Mouse (Mus musculus): Measurements from ENCODE around the gene Acd.

The Acd gene

DNA sequence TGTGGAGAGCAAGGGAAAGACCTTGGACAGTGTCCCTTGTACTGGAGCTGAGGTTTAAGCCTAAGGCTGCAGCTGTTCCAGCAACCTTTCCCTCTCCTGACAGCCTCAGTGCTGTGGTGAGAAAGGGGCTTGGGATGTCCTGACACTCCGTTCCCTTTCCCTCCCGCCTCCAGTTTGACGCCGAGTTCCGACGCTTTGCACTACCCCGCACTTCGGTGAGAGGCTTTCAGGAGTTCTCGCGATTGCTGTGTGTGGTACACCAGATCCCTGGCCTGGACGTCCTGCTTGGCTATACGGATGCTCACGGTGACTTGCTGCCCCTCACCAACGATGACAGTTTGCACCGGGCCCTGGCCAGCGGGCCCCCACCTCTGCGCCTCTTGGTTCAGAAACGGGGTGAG, 1.1 kb upstream of the Acd start:
- DNase-seq (ENCODE audit: low spot score in 2 of 2) = no peak

DNA sequence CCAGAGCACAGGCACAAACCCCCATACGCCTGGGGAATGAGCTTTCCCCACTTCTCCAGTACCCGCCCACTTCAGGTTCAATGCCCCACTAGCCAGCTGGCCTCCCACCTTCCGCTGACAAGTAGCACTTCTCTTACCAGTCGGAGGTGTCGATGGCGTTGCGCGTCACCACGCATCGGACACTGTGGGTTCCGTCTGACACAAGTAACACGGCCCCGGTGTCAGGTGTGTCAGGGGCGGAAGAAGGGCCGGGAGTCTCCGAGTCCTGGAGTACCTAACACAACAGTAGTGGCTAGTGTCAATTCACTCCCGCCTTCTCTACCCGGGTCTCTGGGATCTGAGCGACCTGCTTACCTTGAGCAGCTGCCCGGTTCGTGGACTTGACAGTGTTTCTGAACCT, 336 bp downstream of the Acd start:
- DNase-seq (ENCODE audit: low spot score in 2 of 2) = no peak

DNA sequence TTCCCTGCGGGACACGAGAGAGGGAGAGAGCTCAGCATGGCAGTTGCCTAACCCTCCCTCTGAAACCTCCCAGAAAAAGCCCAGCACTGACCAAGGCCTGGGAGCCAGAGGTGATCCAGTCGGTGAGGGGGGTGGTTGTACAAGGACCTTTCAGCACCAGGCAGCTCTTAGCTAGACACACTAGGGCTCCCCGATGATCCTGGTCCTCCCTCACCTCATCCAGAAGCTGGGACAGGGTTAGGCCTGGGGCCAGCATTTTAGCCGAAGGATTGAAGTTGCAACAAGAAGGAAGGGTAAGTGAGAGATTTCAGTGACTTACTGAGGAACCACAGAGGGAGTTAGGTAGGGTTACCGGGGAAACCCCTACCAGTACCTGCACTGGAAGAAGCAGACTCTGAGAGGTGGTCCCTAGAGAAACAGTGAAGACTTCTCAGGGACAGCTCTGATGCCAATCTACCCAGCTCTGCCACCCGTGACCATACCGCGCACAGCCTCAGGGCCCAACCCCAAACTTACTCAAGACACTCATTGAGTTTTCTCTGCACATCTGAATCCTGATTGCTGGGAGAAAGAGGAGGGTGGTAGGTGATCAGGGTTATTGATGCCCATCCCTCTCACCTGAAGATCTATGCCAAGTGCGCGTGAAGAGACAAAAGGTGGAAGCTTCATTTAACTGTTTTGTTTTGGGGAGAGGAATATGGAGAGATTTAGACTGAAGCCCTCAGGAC, 1.2 kb downstream of the Acd start:
- no peak for DNase-seq (ENCODE audit: low spot score in 2 of 2)

DNA sequence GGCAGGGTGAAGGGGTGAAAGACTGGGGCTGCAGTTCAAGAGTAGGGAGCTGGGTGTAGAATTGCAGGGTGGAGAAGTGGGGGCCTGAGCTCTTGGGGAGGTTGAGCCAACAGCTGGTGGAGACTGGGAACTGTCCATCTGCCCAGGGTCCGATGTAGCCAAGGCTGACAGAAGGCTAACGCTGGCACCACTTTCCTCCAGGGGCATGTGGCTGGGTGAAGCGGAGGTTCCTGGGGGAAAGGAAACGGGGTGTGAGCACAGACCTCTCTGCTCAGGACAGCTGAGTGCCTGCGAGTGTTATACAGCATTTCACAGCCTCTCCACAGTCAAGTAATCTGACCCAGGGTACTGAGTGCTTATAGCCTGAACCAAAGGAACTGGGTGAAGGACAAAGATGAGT, 2.2 kb downstream of the Acd start:
- no peak for DNase-seq (ENCODE audit: low spot score in 2 of 2)

DNA sequence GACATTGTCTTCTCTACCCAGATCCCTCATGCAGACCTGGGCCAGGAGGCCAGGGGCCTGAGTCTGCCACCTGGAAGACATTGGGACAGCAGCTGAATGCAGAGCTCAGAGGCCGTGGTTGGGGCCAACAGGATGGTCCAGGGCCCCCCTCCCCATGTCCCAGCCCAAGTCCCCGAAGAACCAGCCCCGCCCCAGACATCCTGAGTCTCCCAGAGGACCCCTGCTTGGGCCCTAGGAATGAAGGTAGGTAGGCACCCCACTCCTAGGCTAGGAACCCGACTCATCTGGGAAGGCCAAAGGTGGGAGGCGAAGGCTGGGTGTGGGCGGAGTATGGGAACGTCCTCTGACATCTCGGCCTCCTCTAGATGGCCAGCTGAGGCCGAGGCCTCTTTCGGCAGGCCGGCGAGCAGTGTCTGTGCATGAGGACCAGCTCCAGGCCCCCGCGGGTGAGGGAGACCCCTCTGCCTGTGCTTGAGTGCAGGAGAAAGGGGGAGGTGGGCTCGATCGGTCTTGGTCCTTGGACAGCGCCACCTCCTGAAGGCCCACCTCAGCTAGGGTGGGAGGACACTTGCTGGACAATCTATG, 3.6 kb downstream of the Acd start:
- DNase-seq (ENCODE audit: low spot score in 2 of 2) = no peak

DNA sequence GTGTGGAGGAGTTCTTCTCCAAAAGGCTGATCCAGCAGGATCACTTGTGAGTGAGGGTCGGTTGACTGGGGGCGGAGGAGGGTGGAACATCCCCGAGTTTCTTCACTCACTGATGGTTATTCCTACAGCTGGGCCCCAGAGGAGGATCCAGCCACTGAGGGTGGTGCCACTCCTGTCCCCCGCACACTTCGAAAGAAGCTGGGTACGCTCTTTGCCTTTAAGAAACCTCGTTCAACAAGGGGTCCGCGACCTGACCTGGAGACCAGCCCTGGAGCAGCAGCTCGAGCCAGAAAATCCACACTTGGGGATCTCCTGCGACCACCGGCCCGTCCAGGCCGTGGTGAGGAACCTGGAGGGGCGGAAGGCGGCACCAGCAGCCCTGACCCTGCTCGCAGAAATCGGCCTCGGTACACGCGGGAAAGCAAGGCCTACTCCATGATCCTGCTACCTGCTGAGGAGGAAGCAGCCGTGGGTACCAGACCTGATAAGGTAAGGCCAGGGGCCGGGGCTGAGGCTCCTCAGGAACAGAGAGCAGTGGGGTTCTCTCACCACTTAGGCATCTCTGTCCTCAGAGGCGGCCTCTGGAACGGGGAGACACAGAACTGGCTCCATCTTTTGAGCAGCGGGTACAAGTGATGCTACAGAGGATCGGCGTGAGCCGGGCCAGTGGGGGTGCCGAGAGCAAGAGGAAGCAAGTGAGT, 5.7 kb downstream of the Acd start:
- DNase-seq (ENCODE audit: low spot score in 2 of 2) = no peak

DNA sequence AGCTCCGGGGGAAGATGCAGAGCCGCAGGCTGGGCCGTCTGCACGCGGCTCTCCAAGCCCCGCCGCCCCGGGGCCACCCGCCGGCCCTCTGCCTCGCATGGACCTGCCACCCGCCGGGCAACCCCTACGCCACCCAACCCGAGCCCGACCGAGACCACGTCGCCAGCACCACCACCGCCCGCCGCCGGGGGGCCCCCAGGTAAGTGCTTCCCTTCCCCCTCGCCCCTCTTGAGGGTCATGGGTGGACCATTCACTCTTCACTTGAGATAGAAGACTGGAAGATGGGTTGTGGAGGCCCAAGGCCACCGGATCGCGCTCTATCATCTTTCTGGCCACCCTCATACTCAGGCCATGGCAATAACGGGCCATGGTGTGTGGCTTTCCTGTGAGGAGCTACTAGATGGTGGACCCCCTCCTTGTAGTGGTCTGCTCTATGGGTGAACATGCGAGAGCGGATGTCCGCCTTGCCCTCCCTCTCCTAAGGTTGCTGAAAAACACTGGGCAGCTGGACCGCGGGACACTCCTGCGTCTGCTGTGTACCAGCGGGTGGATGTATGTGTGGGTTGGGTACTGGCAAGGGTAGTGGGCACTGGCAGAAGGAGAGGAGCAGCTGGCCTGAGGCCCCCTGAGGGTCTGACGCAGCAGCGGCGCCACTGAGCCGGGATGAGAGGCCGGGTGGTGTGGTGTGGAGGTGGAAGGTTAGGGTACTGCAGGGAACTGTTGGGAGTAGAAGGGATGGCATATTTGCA, 6.7 kb downstream of the Acd start:
- DNase-seq (ENCODE audit: low spot score in 2 of 2) = no peak

DNA sequence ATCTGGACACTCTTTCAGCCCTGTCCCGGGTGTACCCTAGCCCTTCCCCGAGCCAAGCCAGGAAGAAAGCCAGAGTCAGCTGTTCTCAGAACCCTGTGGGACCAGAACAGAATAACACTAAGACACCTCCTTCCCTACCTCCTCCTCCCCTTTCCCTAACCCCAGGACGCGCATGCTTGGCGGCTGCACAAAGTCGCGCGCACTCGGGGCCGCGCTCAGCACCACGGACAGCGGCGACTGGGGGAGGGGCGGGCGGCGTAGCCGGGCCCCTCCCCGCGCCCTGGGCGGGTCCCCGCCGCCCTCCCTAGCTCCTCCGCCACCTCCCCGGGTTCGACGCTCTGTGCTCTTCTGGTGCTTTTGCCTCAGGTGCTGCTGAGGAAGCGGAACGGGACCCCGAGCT, 7.3 kb downstream of the Acd start:
- peak in 1 of 2 experiments; percentile 64 for DNase-seq (ENCODE audit: low spot score in 2 of 2)

DNA sequence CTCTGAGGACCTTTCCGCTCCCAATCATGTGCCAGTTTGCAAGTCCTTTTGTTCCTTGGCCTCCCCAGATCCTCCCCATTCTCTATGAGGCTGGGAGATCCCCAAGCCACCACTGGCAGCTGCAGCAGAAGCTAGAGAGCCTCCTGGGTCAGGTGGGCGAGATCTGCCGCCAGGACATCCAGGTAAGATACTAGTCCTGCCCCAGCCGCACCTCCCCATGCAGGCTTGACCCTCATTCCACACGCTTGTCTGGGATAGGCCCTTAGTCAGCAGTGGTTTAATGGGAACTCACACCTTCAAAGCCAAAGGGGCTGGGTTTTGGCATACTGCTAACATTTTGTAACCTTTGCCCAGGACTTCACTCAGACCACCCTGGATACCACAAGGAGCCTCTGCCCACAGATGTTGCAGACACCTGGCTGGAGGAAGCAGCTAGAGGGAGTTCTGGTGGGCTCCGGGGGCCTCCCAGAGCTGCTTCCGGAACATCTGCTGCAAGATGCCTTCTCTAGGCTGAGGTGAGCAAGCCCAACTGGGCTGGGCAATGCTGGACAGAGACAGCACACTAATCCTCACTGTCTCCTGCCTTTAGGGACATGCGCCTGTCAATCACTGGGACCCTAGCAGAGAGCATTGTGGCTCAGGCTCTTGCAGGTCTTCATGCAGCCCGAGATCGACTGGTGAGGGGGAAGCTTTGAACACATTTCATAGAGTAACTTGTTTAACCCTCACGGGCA, 8.3 kb downstream of the Acd start:
- DNase-seq (ENCODE audit: low spot score in 2 of 2) = no peak

DNA sequence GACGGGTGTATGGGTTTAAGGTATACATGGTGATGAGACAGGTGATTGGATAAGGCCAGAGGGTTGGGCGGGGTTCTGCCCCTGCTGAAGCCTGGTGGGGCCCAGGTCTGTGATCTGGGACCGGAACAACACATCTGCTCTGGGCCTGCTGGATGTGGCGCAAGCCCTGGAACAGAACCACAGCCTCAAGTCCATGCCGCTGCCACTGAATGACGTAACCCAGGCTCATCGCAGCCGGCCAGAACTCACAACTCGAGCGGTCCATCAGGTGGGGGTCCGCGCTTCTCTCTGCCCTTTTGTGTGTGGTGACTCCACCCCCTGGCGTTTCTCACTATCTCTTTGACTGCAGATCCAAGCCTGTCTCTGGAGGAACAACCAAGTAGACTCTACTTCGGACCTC, 9.9 kb downstream of the Acd start:
- no peak for DNase-seq (ENCODE audit: low spot score in 2 of 2)

DNA sequence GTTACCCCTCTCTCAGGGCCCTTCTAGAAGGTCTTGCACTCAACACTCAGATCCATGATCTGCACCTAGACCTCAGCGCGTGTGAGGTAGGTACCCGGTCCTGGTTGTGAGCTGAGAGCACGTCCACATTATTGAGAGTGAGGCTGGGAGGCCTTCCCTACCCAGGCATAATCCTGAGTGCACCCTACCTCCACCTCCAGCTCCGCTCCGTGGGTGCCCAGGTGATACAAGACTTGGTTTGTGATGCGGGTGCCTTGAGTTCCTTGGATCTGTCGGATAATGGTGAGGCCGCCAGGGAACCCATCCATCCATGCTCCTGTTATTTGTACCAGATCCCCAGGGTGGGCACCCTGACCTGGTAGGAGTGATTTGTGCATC, 10.9 kb downstream of the Acd start:
- DNase-seq (ENCODE audit: low spot score in 2 of 2) = no peak

DNA sequence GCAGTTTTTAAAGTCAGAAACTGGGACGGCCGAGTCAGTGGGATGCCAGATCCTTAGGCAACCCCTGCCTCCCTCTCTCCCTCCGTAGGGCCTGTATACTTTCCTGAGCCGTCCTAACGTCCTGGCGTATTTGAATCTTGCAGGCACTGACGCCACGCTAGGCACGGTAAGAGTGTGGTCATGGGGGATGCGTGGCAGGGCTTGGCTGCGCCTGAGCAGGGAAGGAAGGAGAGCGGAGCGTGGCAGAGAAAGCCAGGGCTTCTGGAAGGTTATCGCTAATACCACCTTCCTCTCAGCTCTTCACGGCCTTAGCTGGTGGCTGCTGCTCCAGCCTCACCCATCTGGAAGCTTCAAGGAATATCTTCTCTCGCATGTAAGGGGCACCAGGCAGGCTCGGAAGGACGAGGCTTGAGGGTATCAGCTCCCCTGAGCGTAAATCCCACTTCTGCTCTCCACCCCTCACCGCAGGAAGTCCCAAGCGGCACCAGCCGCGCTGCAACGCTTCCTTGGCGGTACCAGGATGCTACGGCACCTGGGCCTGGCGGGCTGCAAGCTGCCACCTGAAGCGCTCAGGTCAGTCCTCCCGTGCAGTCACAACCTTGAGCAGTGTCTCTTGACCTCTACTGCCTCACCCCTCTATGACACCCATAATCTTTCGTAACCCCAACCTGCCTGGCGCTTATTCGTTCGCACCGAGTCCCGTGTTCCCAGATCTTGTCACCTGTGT, 11.5 kb downstream of the Acd start:
- DNase-seq (ENCODE audit: low spot score in 2 of 2) = no peak

DNA sequence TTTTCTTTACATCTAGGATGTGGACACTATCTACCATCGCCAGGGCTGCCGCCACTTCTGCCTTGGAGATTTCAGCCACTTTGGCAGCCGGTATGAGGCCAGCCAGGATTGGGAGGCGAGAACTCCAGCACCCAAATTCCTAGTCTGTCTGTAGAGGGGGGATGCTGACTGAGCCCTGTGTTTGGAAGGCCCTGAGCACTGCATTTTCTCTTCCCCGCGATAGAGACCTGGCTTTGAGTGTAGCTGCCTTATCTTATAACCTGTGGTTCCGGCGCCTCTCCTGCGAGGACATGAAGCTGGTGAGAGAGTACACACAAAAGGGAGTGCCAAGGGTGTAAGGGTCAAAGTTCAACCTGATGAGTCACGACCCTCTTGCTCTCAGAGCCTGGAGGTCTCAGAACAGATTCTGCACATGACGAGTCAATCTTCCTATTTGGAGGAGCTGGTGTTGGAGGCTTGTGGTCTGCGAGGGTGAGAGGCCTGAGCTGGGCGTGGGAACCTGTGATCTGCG, 12.6 kb downstream of the Acd start:
- no peak for DNase-seq (ENCODE audit: low spot score in 2 of 2)

DNA sequence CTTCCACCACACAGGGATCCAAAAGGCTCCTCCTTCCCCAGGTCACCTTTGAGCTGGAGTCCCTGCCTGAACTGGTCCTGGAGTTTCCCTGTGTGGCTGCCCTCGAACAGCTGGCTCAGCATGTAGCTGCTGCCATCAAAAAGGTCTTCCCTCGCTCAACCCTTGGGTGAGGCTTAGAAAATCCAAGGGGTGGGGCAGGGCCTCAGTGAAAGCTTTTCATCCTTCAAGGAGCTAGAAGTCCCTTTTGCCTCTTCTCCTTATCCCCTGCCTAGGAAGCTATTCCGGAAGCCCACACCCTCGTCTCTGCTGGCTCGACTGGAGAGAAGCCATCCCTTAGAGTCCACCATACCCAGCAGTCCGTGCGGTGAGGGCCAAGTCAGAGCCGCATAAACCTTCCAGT, 13.4 kb downstream of the Acd start:
- no peak for DNase-seq (ENCODE audit: low spot score in 2 of 2)

DNA sequence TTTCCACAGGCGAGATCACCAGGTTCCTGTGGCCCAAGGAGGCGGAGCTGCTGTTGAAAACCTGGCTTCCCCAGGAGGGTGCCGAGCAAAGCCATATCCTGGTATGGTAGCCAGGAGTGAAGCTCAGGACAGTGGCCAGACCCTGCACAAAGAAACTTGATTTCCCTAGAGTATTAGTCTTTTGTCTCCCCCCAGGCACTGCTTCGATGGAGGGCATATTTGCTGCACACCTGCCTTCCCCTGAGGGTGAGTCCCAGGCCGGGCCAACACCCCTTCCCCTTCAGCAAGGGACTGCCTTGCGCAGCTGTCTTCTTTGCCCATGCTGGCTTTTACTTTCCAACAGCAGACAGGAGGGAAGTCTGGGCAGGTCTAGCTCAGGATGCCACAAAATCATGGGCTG, 14.4 kb downstream of the Acd start:
- no peak for DNase-seq (ENCODE audit: low spot score in 2 of 2)

DNA sequence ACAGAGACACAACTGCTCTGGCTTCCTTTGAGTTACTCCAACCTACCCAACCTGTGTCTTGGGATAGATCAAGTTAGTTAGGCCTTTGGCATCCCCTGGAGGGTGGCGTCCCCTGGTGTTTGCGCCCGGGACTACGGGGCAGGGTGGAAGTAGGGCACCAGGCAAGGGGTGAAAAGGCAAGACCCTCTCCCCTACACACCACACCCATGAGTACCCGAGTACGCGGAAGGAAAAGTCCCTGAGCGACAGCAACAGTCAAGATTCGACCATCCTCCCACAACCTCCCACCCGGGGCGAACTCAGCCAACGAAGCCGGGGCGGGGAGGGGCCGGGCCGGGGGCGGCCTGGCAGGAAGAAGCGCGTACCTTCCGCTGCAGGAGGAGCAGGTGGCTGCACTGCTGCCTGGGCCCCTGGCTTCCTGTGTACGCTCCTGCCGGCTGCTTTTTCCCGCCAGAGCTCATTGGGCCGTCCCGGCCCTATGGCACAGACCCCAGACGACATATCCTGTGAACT, 15.1 kb downstream of the Acd start, which contains the start of gene Carmil2:
Gene Carmil2, plus strand, starts transcription at position 479 of the 513 bp plus-strand sequence.
- no peak for DNase-seq (ENCODE audit: low spot score in 2 of 2)

DNA sequence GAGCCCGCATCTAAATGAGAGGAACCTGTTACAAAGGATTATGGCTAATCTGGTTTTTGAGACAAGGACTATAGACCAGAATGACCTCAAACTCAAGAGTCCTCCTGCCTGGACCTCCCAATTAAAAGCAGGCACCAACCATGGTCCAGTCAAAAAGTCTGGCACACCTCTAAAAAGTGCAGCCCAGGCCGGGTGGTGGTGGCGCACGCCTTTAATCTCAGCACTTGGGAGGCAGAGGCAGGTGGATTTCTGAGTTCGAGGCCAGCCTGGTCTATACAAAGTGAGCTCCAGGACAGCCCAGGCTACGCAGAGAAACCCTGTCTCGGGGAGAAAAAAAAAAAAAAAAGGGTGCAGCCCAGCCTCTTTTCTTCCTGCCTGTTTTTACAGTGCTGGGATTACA, 15.6 kb downstream of the Acd start:
- no peak for DNase-seq (ENCODE audit: low spot score in 2 of 2)

DNA sequence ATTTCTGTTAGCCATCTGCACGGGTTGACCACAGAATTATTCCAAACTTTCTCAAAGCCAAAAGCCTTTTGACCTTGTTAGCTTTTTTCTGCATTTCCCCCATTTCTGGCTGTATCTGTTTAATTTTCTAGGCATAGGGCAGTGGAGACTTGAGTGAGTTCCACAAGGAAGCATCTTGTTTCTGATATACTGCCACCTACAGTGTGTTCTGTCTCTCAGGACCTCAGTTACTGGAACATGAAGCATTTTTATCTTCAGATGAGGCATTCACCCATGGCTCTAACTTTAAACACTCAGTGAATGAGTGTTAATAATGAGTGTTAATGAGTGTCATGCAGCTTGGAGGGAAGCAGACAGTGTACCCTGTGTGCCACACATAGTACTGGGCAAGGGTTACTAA, 23.0 kb downstream of the Acd start:
- DNase-seq (ENCODE audit: low spot score in 2 of 2) = no peak

DNA sequence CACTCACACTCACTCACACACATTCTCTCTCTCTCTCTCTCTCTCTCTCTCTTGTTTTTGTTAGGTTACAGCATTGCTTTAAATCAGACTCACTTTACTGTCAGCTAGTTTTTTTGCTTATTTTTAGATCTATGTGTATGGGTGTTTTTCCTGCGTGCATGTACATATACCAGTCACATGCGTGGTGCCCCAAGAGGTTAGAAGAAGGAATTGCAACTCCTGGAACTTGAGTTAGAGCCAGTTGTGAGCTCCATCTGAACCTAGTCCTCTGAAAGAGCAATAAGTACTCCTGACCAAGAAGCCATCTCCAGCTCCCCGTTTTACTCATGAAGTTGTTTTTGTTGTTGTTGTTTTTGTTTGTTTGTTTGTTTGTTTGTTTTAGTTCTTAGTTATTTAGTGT, 39.7 kb downstream of the Acd start:
- DNase-seq (ENCODE audit: low spot score in 2 of 2) = no peak

DNA sequence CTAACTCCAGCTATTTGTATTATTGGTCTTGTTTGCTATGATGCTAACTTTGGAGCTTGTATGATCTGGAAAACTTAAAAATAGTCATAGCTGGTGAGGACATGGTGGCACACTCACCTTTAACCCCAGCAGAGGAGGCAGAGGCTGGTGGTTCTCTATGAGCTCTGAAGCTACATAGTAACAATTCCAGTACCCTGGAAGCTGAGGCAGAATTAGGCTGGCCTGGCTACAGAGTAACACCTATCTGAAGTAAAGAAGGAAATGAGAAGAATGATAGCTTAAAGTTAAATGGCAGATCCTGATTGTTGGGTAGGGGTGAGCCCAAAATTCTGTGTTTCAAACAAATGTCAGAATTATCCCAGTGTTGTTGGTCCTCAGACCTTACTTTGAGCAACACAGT, 43.3 kb downstream of the Acd start:
- DNase-seq (ENCODE audit: low spot score in 2 of 2) = no peak

DNA sequence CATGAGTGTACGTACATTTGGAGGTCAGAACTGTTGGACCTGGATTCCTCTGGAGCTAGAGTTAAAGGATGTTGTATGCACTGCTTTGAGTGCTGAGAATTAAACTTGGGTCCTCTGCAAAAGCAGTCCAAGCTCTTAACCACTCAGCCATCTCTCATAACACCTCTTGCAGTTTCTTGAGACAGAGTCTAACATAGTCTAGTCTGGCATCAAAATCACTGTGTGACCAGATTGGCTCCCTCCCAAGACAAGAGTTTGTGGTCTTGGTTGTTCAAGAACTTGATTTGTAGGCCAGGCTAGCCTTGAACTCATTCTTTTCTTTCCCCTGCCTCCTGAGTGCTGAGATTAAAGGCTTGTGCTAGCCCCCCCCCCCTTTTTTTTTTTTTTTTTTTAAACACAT, 52.0 kb downstream of the Acd start:
- no peak for DNase-seq (ENCODE audit: low spot score in 2 of 2)

Data from frontal cortex, postnatal 14 days (tissue).